Mouse (Mus musculus): ENCODE data around the gene Mapk3. TPM values are rescaled to one million over a fixed set of nuclear protein-coding genes. Genes with fewer than 3 reads are reported as not detected.

The Mapk3 gene
- total and polyA plus RNA-seq, 2 experiments from 2014 or later = 120 to 145 TPM

GRCm38 (mm10) chr7:126740132-126740735 is 19.2 kb upstream of the Mapk3 start:
- H3K36me3 ChIP-seq (ENCODE audit: insufficient read depth, low read length) = no peaks in the 10 kb centered on the region
- no peak overlapping the region for H3K4me3 ChIP-seq (ENCODE audit: low read depth, low read length)
- H3K4me2 ChIP-seq (ENCODE audit: low read depth, low read length, poor library complexity, severe bottlenecking) = no peak overlapping the region
- no peak; the same call in 1 of the 2 replicates for ATAC-seq (ENCODE audit: low FRiP score)
- H3K9me3 ChIP-seq (ENCODE audit: low read length) = no peaks in the 10 kb centered on the region
- DNase-seq (ENCODE audit: low spot score) = peak; percentile 9
- H3K4me1 ChIP-seq (ENCODE audit: insufficient read depth, low read length) = no peaks in the 10 kb centered on the region
- no peak overlapping the region for H3K9ac ChIP-seq (replicated peaks; ENCODE audit: low read length, poor library complexity, severe bottlenecking)
- WGBS = 63% methylated on average over 13 of the region's 13 CpGs
- no peak overlapping the region for H3K27ac ChIP-seq (ENCODE audit: low read depth, low read length)
- H3K27me3 ChIP-seq (ENCODE audit: insufficient read depth, low read length) = no peaks in the 10 kb centered on the region
- no peak for TF ChIP-seq CTCF (IDR thresholded peaks at IDR 0.05)

DNA sequence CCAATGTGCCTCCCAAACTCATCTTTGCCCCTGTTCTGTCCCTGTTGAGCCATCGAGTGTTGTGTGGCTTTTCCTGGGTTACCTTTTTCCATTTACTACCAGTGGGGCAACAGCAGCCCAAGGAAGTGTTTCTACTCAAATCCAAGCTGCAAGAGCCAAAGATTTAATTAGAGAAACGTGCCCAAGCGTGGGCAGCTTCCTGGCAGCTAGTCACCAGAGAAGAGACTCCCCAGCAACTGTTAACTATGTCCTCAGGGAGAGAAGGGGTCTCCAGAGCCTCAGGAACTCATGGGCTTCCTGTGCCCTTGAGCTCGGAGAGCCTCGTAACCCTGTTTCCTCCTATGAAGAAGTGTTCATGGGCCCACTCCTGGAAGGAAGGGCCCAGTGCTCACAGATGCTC is 18.4 kb upstream of the Mapk3 start:
- ATAC-seq (ENCODE audit: low FRiP score) (no peak), DNase-seq (ENCODE audit: low spot score) (no peak)
- no peaks in the 10 kb centered on the region for H3K4me1 ChIP-seq (ENCODE audit: insufficient read depth, low read length)
- no peak overlapping the region for H3K4me3 ChIP-seq (ENCODE audit: low read depth, low read length)
- no peaks in the 10 kb centered on the region for H3K27me3 ChIP-seq (ENCODE audit: insufficient read depth, low read length)
- H3K4me2 ChIP-seq (ENCODE audit: low read depth, low read length, poor library complexity, severe bottlenecking) = no peak overlapping the region
- H3K27ac ChIP-seq (ENCODE audit: low read depth, low read length) = no peak overlapping the region
- TF ChIP-seq CTCF (IDR thresholded peaks at IDR 0.05) = no peak
- WGBS = 79% methylated on average over 5 of the region's 5 CpGs
- no peaks in the 10 kb centered on the region for H3K36me3 ChIP-seq (ENCODE audit: insufficient read depth, low read length)
- H3K9me3 ChIP-seq (ENCODE audit: low read length) = no peaks in the 10 kb centered on the region
- no peak overlapping the region for H3K9ac ChIP-seq (replicated peaks; ENCODE audit: low read length, poor library complexity, severe bottlenecking)

DNA sequence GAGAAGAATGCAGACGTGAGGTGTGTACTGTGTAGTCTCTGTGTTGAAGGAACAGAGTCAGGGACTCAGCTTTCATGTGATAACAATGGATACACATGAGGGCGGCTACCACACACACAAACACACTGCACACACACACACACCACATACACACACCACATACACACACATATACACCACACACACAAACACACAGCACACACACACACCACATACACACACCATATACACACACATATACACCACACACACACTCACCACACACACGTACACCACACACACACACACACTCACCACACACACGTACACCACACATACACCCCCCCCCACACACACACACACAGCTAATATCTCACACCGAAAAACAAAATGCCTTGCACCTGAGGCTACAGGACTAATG is 17.9 kb upstream of the Mapk3 start:
- DNase-seq (ENCODE audit: low spot score) = no peak
- Histone ChIP-seq H3K4me2 (ENCODE audit: low read depth, low read length, poor library complexity, severe bottlenecking) (no peak overlapping the region), H3K27ac (ENCODE audit: low read depth, low read length) (no peak overlapping the region), H3K9ac (replicated peaks; ENCODE audit: low read length, poor library complexity, severe bottlenecking) (no peak overlapping the region), H3K36me3 (ENCODE audit: insufficient read depth, low read length) (no peaks in the 10 kb centered on the region), H3K4me3 (ENCODE audit: low read depth, low read length) (no peak overlapping the region), H3K4me1 (ENCODE audit: insufficient read depth, low read length) (no peaks in the 10 kb centered on the region), H3K27me3 (ENCODE audit: insufficient read depth, low read length) (no peaks in the 10 kb centered on the region), H3K9me3 (ENCODE audit: low read length) (no peaks in the 10 kb centered on the region)
- ATAC-seq (ENCODE audit: low FRiP score) = no peak
- 89% methylated on average over 5 of the region's 5 CpGs for WGBS
- TF ChIP-seq CTCF (IDR thresholded peaks at IDR 0.05) = no peak

- 93% methylated on average over 13 of the region's 13 CpGs for whole genome bisulfite sequencing
- H3K4me3 ChIP-seq (ENCODE audit: low read depth, low read length) = no peak overlapping the region
- no peaks in the 10 kb centered on the region for H3K27me3 ChIP-seq (ENCODE audit: insufficient read depth, low read length)
- no peaks in the 10 kb centered on the region for H3K4me1 ChIP-seq (ENCODE audit: insufficient read depth, low read length)
- TF ChIP-seq CTCF (IDR thresholded peaks at IDR 0.05) = no peak
- H3K27ac ChIP-seq (ENCODE audit: low read depth, low read length) = no peak overlapping the region
- DNase-seq (ENCODE audit: low spot score) (no peak), ATAC-seq (ENCODE audit: low FRiP score) (no peak)
- H3K9ac ChIP-seq (replicated peaks; ENCODE audit: low read length, poor library complexity, severe bottlenecking) = no peak overlapping the region
- no peak overlapping the region for H3K4me2 ChIP-seq (ENCODE audit: low read depth, low read length, poor library complexity, severe bottlenecking)
- no peaks in the 10 kb centered on the region for H3K9me3 ChIP-seq (ENCODE audit: low read length)
- H3K36me3 ChIP-seq (ENCODE audit: insufficient read depth, low read length) = no peaks in the 10 kb centered on the region
These were observed 17.4 kb upstream of the Mapk3 start for GRCm38 (mm10) chr7:126741964-126742482.

GRCm38 (mm10) chr7:126746066-126746465 is 13.3 kb upstream of the Mapk3 start:
- Histone ChIP-seq H3K9ac (replicated peaks; ENCODE audit: low read length, poor library complexity, severe bottlenecking) (no peak overlapping the region), H3K9me3 (ENCODE audit: low read length) (no peaks in the 10 kb centered on the region), H3K27ac (ENCODE audit: low read depth, low read length) (no peak overlapping the region), H3K4me1 (ENCODE audit: insufficient read depth, low read length) (no peaks in the 10 kb centered on the region), H3K27me3 (ENCODE audit: insufficient read depth, low read length) (no peaks in the 10 kb centered on the region), H3K4me3 (ENCODE audit: low read depth, low read length) (no peak overlapping the region), H3K36me3 (ENCODE audit: insufficient read depth, low read length) (no peaks in the 10 kb centered on the region), H3K4me2 (ENCODE audit: low read depth, low read length, poor library complexity, severe bottlenecking) (no peak overlapping the region)
- DNase-seq (ENCODE audit: low spot score) (no peak), ATAC-seq (ENCODE audit: low FRiP score) (no peak)
- TF ChIP-seq CTCF (IDR thresholded peaks at IDR 0.05) = no peak
- WGBS = 89% methylated on average over 12 of the region's 12 CpGs

- no peak for ATAC-seq (ENCODE audit: low FRiP score)
- H3K9me3 ChIP-seq (ENCODE audit: low read length) = no peaks in the 10 kb centered on the region
- DNase-seq (ENCODE audit: low spot score) = no peak
- no peak overlapping the region for H3K27ac ChIP-seq (ENCODE audit: low read depth, low read length)
- H3K36me3 ChIP-seq (ENCODE audit: insufficient read depth, low read length) = no peaks in the 10 kb centered on the region
- no peak overlapping the region for H3K4me3 ChIP-seq (ENCODE audit: low read depth, low read length)
- no peaks in the 10 kb centered on the region for H3K27me3 ChIP-seq (ENCODE audit: insufficient read depth, low read length)
- no peak for TF ChIP-seq CTCF (IDR thresholded peaks at IDR 0.05)
- H3K9ac ChIP-seq (replicated peaks; ENCODE audit: low read length, poor library complexity, severe bottlenecking) = no peak overlapping the region
- no peaks in the 10 kb centered on the region for H3K4me1 ChIP-seq (ENCODE audit: insufficient read depth, low read length)
- H3K4me2 ChIP-seq (ENCODE audit: low read depth, low read length, poor library complexity, severe bottlenecking) = no peak overlapping the region
- 38% methylated on average over 6 of the region's 6 CpGs for WGBS
These were observed 12.6 kb upstream of the Mapk3 start for GRCm38 (mm10) chr7:126746798-126747197.

All from midbrain, postnatal 0 days (tissue).